Mouse (Mus musculus) forebrain, embryonic 14.5 days (tissue): ENCODE results near the gene Twnk. TPM values are rescaled to one million over a fixed set of nuclear protein-coding genes. Genes with fewer than 3 reads are reported as not detected.
A peak's percentile ranks its signal among the peaks of the same experiment; 100 is the strongest.

Experiments used
- ATAC-seq: fragments of 200-750 bp; cut with Nextera tagmentation; 2 replicates; pipeline ENCODE4 v1.8.0; 2017; ENCODE audit warnings: mild to moderate bottlenecking, moderate library complexity
- DNase-seq: peaks from one replicate; pipeline ENCODE4 v3.0.0-alpha.2; 2015; ENCODE audit warnings: low spot score
- H3K27ac ChIP-seq: fragments of 300-500 bp; sonication (generic); 2 replicates; pipeline ENCODE4 v1.5.1; 2014; ENCODE audit warnings: low read depth, mild to moderate bottlenecking, control low read depth, low read length, moderate library complexity
- H3K27me3 ChIP-seq: fragments of 300-500 bp; sonication (generic); replicated peaks from 2 replicates; pipeline ENCODE4 v1.6.1; 2014; ENCODE audit warnings: low read length, control low read depth, mixed read lengths; ENCODE audit not compliant: control insufficient read depth, insufficient read depth
- H3K36me3 ChIP-seq: fragments of 300-500 bp; sonication (generic); 2 replicates; pipeline ENCODE4 v1.6.1; 2014; ENCODE audit warnings: low read length, control low read depth; ENCODE audit not compliant: control insufficient read depth, insufficient read depth
- H3K4me1 ChIP-seq: fragments of 300-500 bp; sonication (generic); 2 replicates; pipeline ENCODE4 v1.6.1; 2014; ENCODE audit warnings: antibody characterized with exemption, low read length, control low read depth; ENCODE audit not compliant: control insufficient read depth, insufficient read depth
- H3K4me2 ChIP-seq: fragments of 300-500 bp; sonication (generic); 2 replicates; pipeline ENCODE4 v1.6.1; 2014; ENCODE audit warnings: mild to moderate bottlenecking, control low read depth, low read length
- H3K4me3 ChIP-seq: fragments of 300-500 bp; sonication (generic); 2 replicates; pipeline ENCODE4 v1.5.1; 2014; ENCODE audit warnings: low read depth, low read length, control low read depth
- H3K9ac ChIP-seq: fragments of 300-500 bp; sonication (generic); 2 replicates; pipeline ENCODE4 v1.6.1; 2014; ENCODE audit warnings: mild to moderate bottlenecking, low read length, control low read depth, moderate library complexity
- H3K9me3 ChIP-seq: fragments of 300-500 bp; sonication (generic); replicated peaks from 2 replicates; pipeline ENCODE4 v1.6.1; 2016; ENCODE audit warnings: low read length, control low read depth, mixed read lengths; ENCODE audit not compliant: control insufficient read depth
- WGBS: fragments of 180-500 bp; shearing (Covaris S2); extraction: QIAGEN DNeasy Blood & Tissue Kit; methylation state at CpG from one replicate; pipeline ENCODE4 v1.1.7; 2014; 5-methylcytosine and 5-hydroxymethylcytosine counted together
- polyA plus RNA-seq: library from polyadenylated mRNA; unstranded; fragments of >200 nt; fragmentation: Nextera tagmentation; extraction: Ambion mirVana; gene quantifications from 2 replicates; pipeline ENCODE4 v1.2.1, GENCODE M21; 2014

The Twnk gene
- polyA plus RNA-seq, 1 experiment from 2014 or later, result 10.6 TPM

DNA sequence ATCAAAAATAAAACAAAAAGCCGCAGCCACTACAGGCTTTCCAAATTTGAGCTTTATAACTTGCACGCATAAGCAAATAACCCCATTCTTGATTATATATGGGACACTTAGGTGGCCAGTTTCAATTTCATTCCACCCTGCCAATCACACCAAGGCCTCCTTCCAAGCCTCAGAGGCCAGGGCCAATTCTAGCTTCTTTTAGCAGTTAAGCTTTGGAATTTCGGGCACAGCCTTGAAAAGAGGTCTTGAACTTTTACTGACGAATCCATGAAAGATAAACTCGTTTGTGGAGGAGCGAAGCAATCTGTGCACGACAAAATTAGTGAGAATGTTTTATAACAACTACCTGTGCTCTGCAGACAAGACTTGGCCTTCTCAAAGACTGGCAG lies 52.3 kb downstream of the Twnk start:
- Histone ChIP-seq H3K36me3 (peaks cover 26% of the 10 kb centered on the region), H3K4me3 (peak overlapping the region; percentile 61), H3K9me3 (no peaks in the 10 kb centered on the region), H3K4me2 (peak overlapping the region; percentile 92), H3K4me1 (peaks cover 14% of the 10 kb centered on the region), H3K9ac (peak overlapping the region; percentile 90), H3K27ac (peak overlapping the region; percentile 98), H3K27me3 (no peaks in the 10 kb centered on the region)
- DNase-seq (no peak), ATAC-seq (no peak)
- 48% methylated on average over 7 of the region's 7 CpGs for WGBS

DNA sequence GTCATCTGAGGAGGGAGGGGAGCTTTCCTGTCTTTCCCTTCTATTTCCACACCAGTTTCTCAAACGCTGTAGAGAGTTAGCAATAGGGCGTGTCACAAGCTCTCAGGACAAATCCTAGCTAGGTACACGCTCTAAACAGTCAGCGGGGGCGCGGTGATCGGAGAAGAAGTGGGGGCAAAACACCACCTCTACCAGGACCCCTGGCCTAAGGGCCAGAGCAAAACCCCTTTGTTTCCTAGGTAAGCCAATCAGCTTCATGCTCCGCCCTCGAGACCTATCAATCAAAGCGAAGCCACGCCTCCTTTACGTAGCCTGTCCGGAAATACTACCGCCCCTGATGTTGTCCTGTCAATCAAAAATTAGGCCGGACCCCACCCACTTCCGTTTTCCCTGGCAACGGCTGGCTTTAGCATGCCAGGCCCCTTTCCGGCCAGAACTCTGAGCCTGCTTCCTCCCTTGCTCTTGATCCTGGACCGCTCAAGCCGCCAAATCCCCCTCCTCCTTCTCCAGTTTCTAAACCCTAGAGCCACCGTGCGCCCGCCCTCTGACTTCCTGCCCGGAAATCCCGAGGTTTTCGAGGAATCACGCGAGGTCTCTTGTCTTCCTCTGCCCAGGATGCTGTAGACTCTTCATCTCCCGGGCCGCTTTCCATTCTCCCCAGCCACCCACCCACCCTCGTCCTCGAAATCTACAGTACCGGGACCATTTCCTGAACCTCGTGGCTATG lies 52.8 kb downstream of the Twnk start:
- Histone ChIP-seq H3K4me1 (peaks cover 14% of the 10 kb centered on the region), H3K36me3 (peaks cover 21% of the 10 kb centered on the region), H3K9me3 (no peaks in the 10 kb centered on the region), H3K4me2 (peak overlapping the region; percentile 92), H3K27me3 (no peaks in the 10 kb centered on the region), H3K27ac (peak overlapping the region; percentile 98), H3K4me3 (peak overlapping the region; percentile 61), H3K9ac (peak overlapping the region; percentile 90)
- peak; percentile 100 for DNase-seq
- peak; percentile 94 for ATAC-seq
- under 1% methylated on average over 34 of the region's 34 CpGs for WGBS

DNA sequence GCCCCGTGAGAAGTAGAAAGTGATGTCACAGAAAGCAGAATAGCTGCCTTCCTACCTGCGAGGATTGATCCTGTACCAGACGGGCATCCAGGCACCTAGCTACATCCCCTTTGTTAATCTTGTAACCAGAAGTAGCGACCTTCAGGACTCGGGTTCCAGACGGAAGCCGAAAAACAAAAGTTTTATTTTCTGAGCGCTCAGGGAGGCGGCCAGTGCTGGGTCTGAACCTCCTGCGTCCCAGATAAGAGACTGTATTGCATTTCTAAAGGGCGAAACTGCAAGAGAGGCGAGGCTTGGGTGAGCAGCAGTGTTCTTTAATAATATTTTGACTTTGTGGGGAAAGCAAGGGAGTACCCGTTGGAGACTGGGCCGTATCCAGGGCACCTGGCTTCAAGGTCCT lies 53.4 kb downstream of the Twnk start:
- Histone ChIP-seq H3K4me2 (peak overlapping the region; percentile 92), H3K4me1 (peaks cover 14% of the 10 kb centered on the region), H3K36me3 (peaks cover 15% of the 10 kb centered on the region), H3K27me3 (no peaks in the 10 kb centered on the region), H3K9ac (peak overlapping the region; percentile 90), H3K9me3 (no peaks in the 10 kb centered on the region), H3K4me3 (peak overlapping the region; percentile 61), H3K27ac (peak overlapping the region; percentile 98)
- under 1% methylated on average over 14 of the region's 14 CpGs for WGBS
- ATAC-seq (no peak), DNase-seq (no peak)

Other genes starting within 250 kb of the Twnk start
- gene Pax2, start 249.6 kb upstream of the Twnk start, polyA plus RNA-seq, result 0.09 TPM in 1 of 2 replicates, not detected in the other
- gene Slf2, start 74.5 kb upstream of the Twnk start, polyA plus RNA-seq, result 22.9 and 28.1 TPM in 2 replicates
- gene Sema4g, start 16.6 kb upstream of the Twnk start, polyA plus RNA-seq, result 11.0 and 11.3 TPM in 2 replicates
- gene Mrpl43, start 779 bp downstream of the Twnk start, polyA plus RNA-seq, result 67.1 and 68.4 TPM in 2 replicates
- gene Lzts2, start 8.8 kb downstream of the Twnk start, polyA plus RNA-seq, result 15.3 and 17.2 TPM in 2 replicates
- 1.1 and 1.8 TPM in 2 replicates for gene Pdzd7, start 40.1 kb downstream of the Twnk start, polyA plus RNA-seq
- gene Sfxn3, start 41.8 kb downstream of the Twnk start, polyA plus RNA-seq, result 54.2 and 56.5 TPM in 2 replicates
- gene Kazald1, start 69.6 kb downstream of the Twnk start, polyA plus RNA-seq, result 1.1 TPM in 2 replicates
- not detected in 2 replicates for gene Tlx1, start 145.0 kb downstream of the Twnk start, polyA plus RNA-seq
- gene Lbx1, start 230.1 kb downstream of the Twnk start, polyA plus RNA-seq, result 0.09 TPM in 1 of 2 replicates, not detected in the other